Mouse (Mus musculus) adrenal gland, postnatal 4 days (tissue): Measurements from ENCODE around the gene Acsm4. TPM values are rescaled to one million over a fixed set of nuclear protein-coding genes. Genes with fewer than 3 reads are reported as not detected.
"Not testable (repeated sequence)": the region's sequence is repeated elsewhere in the genome, so short reads cannot be mapped to it uniquely, and the experiment has no call there.

ENCODE experiments used
- DNase-seq, 2 experiments: peaks; one replicate each; pipeline ENCODE4 v3.0.0; 2021 to 2022; ENCODE audit warnings: low spot score in 2 of 2, mixed read lengths in 2 of 2
- long read RNA-seq, 2 experiments: library from polyadenylated mRNA; stranded (forward); transcript quantifications; one replicate each; pipeline ENCODE4 v2.0.0; 2021
- total RNA-seq, 2 experiments: library from RNA; stranded (reverse); gene quantifications; 2 replicates each; pipeline ENCODE4 v1.2.3; 2021

Acsm4 gene
- total RNA-seq, result not detected
- long read RNA-seq, experiment 1, result 0 reads
- long read RNA-seq, experiment 2, result 0 reads

DNA sequence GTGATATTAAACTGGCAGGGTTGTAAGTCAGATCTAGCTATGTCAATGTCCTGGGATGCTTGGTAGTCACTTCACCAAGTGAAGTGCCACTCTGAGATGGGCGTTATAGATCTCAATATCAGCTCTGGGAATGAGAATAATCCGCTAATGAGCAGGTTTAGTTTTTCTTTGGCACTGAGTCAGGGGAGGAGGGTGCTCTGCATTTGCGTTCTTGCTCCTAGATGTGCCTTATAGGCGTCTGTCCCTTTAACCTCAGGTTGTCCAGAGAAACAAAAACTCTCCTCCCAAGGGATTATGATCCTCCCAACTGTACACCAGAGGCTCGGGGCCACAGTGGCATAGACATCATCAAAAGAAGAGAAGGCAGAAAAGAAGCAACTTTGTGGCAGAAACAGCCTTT is at the start of gene Acsm4:
Gene Acsm4, plus strand, starts transcription at position 301 of the 400 bp plus-strand sequence.
- no peak for DNase-seq

DNA sequence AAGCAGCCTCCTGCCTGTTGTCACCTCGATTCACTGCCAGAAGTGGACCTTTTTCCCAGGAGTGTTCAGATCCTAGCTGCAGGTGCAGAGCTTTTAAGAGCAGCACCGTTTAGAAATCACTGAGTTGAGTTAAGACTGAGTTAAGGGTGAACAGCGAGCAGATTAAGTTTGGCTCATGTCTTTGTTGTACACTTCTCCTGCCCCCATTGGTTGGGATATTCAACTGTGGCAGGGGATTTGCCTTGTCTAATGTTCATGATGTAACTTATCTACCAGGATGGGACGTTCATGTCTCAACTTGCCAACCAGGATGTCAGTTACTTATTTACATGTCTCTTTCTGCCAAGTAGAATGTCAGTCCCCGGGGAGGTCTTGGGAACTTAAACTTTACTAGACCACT is 47.5 kb upstream of the Acsm4 start:
- DNase-seq, result no peak

DNA sequence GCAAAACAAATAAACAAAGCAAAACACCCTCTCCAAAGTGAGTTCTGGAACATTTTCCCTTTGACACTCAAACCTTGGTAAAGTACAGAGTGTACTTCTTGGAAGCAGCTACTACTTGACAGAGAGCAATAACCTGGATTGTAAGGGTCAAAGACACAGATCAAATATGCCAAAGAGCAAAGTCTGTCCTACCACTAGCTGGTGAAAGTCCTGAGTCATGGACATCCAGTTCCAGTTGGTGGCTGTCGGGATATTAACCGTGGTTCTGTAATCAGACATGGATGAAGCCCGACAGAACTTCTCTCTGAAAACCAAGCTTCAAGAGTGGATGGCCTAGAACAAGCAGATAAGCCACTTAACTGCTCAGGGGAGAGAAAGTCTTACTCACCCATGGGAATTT is 21.9 kb upstream of the Acsm4 start:
- DNase-seq, result no peak

DNA sequence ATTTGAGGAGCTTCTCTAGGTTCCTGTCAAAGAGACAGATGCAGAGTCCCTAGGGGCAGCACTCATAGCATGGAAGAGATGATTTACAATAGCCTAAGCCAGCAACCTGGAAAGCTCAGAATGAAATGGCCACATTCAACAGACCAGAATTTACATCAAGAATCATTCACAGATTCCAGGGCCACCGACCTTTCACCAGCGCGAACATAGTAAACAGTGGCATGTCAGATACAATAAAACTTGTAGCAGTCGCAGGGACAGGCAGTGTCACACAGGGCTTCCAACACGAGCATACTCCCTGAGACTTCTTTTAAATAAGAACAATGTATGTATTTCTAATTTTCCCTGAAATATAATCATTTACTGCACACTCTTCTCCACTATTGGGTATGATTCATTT is 19.4 kb upstream of the Acsm4 start:
- no peak for DNase-seq

DNA sequence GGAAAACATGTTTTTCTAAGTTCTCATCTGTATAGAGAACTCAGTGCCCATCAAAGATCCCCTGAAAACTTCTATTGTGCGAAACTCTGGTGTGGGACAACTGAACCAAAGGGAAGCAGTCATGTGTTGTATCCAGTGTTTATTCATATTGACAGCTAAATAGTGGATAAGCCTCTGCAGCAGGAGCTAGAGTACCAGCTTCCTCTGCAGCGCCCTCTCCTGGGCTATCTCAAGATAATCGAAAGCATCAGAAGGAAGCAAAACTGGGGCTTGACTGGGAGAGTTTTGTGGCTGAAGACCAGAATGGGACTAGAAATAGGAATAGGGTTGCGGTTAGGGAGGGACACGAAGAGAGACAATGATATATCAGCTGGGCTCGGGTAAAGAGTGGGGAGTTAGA is 18.9 kb upstream of the Acsm4 start:
- no peak for DNase-seq

DNA sequence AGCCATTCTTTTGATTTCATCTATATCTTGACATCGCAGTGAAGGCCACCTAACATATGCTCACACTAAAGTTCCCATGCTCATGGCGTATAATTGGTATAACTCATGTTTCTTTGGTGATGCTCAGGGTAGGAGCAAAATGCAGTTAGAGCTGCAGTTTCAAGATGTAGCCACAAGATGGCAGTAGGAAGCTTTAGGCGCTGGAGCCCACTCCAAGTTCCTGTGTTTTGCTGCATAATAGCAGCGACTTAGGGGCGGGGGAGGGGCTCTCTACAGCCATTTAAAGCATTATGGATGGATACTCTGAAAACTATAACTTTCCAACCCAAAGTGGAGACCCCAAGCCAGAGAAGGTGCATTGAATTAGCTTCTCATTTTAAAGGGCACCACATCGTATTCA is 16.4 kb upstream of the Acsm4 start:
- no peak for DNase-seq

DNA sequence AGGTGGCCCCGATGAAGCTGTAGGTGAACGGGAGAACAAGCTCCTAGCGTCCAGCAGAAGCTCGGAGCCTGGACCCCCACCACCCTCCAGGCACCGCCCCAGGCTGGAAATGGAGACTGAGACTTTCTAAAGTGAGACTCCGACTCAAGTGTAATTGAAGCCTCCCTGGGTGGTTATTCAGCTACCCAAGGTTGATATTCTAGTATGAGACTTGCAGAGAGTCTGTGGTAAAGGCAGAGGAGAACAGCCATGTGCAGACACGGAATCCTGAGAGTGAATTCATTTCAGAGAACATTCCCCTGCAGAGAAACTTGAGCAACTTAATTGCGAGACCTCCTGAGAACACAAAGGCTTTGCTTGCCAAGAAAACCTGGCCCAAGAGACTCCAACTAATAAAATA is 9.7 kb upstream of the Acsm4 start:
- no peak for DNase-seq

DNA sequence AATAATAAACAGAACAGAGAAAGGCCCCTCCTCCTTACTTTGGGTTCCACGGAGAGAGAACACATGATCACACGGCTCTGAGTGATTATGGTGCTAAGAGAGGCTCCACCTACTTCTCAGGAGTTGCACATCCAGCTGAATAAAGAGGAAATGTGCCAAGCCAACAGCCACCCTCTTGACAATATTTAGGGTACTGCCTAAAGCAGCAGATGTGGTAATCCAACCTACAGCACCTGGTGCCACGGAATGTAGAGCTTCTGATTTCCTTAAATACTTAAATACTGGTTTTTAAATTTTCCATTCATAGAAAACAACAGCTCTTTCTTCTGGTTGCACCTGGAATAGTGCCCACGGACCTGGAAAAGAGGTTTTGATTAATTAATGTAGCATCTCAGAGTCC is 7.1 kb upstream of the Acsm4 start:
- DNase-seq, result no peak

DNA sequence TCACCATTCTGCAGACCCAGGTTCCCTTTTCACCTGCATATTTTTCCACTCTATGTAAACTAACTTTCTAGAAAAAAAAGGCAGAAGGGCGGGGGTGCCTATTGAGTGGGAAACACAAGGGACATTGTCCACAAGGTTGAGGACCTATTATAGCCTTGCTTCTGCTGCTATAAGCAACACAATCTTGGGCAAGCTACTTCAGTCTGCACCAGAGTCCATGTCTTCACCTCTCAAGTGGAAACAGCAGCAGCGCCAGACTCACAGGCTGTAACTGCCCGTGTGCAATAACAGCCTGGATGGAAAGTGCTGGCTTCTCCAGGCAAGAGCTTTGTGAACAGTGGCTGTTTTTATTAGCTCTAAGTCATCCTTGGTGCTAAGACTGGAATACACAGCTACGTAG is 2.5 kb downstream of the Acsm4 start:
- no peak for DNase-seq

DNA sequence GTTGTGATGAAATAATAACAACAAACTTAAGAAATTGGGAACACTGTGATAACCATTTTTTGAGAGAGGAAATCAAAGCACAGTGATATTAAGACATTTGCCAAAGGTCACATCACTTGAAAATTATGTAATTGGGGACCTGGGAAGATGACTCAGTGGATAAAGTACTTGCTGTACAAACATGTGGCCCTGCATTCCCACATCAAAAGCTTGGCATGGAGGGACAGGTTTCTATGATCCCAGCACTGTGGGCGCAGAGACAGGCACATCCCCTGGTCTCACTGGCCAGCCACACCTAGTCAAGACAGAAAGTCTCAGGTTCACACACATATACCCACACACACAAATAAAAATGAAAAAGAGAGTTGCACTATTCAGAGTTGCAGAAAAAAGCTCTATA is 5.1 kb downstream of the Acsm4 start:
- DNase-seq, result no peak

DNA sequence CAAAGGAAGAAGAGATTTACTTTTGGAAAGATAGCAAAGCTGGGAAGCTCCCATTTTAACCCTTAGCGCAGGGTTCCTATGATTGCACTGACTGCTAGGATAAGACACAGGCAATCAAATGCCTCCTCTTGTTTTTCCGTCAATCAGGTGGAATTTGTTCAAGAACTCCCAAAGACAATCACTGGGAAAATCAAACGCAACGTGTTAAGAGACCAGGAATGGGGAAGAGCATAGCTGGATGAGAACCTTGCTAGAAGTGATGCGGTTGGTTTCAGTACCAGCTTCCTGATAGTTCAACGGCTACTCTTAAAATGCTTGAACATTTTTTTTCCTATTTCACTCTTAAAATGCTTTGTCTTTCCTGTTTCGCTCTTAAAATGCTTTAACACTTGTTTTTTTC is 24.3 kb downstream of the Acsm4 start:
- no peak for DNase-seq

DNA sequence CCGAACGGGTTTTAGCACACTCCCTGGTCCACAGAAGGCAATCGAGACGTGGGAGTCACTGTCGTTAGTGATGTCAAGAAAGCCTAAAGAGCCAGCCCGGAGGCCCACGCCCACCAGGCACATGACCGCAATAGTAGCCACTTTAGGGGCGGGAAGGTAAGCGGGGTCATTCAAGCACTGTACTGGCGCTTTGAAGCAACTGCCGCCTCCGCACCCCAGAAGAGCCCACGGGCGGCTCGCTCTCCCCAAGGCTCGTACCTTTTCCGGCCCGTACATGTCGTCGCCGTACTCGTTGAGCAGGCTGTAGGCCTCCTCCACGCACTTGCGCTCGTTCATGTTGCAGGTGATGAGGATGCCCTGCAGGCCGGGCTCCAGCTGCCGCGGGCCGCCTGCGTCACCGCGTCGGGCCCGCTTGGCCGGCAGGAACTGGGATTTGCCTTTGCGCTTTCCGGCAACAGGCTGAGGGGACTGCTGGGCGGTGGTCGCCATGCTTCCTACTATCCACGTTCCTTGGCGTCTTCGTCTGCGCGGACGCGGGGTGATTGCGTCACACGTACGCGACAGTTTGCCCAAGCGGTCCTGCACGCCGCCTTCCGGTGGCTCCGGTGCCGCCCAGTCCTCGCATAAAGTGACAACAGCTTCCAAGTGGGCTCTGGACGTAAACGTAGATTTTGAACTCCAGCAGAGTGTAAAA is 30.6 kb downstream of the Acsm4 start, which contains the start of gene Thumpd1:
Gene Thumpd1, minus strand, starts transcription at position 546 of the 694 bp plus-strand sequence.
- peak; percentile 76 to 89 for DNase-seq

DNA sequence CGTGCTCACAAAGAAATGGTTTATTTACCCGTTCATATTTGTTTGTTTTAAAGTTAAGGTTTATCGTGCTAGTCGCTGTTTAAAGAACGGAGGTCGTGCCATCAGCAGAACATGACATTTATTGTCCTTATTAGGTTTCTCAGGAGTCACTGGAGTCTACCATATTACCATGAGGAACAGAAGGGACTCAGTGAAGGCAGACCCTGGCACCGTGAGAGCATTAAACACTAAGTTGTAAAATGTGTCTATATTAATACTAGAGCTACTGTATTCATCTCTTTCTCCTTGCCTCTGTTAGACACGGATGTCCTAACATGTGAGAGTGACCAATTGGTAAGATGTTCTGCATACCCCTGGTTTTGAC is 31.1 kb downstream of the Acsm4 start:
- DNase-seq, result no peak

DNA sequence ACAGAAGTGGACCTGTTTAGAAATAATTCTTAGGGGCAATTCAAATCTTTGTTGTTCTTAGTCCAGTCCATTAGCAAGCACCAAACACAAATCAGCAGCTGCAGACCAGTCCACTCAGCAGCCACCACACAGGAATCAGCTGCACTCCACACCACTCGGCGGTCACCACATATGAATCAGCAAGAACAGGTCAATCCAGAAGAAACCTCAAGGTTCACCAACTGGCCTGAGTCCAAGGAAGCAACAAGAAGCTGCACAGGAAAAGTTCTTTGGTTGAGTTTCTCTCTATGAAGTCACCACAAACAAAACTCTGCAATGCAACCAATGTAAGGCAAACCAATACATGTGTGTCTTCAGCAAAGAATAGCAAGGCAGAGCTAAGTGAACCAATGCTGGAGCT is 37.8 kb downstream of the Acsm4 start:
- no peak for DNase-seq

DNA sequence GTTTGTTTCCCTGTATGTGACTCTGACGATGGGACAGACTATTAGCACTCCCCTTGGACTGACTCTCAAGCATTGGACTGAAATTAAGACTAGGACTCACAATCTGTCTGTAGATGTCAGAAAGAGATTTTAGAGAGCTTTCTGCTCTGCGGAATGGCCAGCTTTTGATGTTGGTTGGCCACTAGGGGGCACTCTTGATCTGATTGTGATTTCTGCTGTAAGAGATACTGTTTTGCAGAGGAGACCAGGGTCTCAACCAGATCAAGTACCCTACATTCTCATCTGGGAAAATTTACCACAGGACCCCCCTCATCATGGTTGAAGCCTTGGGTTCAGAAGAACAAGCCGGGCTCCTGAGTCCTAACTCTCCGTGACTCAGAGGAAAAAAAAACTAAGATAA is 41.4 kb downstream of the Acsm4 start:
- DNase-seq, result not testable (repeated sequence)

DNA sequence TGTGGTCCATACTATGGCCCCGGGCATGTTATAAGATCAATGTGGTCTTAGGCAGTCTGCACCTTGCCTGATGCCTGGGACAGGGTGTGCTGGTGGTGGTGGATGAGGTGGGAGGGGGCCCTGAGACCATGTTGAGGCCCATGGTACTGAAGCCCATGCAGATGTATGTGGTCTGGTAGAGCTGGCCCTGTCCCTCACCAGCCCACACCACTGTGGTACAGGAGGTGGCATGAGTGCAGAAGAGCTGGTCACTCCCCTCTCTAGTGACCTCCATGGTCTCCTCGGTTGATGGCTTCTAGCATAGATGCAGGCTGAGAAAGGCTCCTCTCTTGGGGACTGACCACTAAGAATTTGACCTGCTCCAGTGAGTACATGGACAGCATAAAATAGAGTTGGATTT is 49.1 kb downstream of the Acsm4 start:
- no peak for DNase-seq

DNA sequence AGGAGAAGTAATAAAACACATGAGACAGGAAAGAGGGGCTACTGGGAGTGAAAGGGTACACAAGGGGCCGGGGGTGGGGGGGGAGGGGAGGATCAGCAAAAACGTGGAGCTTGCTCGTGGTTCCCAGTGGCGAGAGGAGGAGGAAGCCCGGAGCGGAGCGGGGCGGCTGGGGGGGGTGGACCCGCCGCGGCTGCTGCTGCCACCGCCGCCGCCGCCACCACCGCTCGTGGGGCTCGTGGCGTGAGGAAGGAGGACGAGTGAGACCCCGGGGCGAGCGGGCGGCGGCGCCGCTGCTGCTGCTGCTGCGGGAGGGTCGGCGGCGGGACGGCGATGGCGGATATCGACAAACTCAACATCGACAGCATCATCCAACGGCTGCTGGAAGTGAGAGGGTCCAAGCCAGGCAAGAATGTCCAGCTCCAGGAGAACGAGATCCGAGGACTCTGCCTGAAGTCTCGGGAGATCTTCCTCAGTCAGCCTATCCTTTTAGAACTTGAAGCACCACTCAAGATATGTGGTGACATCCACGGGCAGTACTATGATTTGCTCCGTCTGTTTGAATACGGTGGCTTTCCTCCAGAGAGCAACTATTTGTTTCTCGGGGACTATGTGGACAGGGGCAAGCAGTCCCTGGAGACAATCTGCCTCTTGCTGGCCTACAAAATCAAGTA is 50.1 kb downstream of the Acsm4 start:
- DNase-seq, result not testable (repeated sequence)

DNA sequence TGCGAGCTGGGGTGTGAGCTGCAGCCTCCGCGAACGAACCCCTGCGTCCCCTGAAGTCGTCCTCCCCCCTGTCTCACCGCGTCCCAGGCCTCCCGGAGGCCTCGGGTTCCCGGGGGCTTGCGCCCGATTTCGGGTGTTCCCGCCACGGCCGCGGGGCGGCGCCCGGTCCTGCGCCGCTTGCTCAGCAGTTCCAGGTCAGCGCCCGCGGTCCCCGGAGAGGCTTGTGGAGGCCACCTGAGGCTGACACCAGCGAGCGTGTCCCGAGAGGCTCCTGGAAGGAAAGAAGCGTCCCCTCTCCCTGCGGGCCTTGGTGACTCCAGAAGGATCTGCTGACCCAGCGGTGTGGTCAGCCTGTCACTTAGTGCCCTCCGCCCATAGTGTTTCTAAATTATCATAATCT is 54.5 kb downstream of the Acsm4 start:
- no peak for DNase-seq

DNA sequence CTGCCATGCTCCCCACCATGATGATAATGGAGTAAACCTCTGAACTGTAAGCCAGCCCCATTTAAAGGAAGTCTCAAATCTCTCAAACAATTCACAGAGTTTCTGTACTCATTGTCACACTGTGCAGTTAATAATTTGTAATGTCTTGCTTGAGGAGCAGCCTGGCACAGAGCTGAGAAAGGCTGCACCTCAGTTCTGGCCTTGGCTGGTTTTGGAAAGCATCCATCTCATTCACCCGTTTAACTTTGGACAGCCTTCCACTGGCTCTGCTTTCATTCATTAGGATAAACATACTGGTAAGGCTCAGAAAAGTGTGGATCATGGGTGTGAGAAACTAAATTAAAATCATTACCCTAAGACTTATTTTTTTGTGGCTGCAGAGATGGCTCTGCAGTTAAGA is 56.0 kb downstream of the Acsm4 start:
- no peak for DNase-seq

DNA sequence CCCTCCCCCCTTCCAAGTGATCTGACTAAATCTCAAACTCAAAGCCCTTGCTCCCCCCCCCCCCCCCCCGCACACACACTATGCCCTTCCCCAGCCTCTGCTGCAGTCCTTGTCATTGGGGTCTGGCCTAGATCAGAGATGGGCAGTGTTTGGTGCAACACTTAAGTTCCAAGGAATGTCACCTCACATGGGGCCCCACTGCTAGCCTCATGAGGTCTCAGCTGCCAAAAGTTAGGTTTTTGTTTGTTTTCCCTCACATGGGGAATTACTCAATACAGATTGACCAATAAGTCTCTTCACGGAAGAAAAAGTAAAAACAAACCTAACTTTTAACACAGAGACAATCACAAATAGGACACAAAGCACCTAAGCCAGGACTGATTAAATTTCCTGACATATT is 58.9 kb downstream of the Acsm4 start:
- no peak for DNase-seq

DNA sequence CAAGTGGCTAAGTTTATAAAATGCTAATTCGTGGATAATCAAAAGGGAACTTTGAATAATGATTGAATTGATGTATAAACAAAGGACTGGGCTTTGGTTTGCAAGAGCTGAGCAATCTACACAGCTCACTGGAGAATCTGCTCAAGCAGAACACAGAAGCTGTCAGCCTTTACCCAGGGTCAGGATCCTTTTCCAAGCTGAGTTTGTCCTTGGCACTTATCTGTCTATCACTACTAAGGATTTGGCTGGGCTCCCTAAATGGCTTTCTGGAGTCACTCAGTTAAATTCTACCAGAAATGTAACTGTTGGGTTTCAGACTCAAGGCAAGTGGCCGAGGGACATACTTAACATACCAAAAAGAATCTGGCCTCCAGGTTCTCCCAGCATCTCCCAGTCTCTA is 60.1 kb downstream of the Acsm4 start:
- DNase-seq, result no peak

DNA sequence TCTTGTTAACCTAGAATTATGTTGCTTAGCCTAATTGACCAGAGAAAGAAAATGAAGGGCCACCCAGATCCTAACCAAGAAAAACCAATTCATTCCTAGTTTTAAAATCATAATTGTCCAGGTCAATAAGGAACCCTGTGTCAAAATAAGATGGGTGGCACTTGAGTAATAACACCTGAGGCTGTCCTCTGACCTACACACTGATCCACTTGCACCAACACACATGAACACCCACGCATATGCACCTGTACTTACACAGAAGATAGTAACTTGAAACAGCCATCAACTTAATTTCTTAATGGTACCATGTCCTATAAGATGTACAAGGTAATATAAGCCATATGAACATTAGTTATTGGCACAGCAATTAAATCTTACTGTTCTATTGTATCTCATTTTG is 63.9 kb downstream of the Acsm4 start:
- DNase-seq, result no peak

DNA sequence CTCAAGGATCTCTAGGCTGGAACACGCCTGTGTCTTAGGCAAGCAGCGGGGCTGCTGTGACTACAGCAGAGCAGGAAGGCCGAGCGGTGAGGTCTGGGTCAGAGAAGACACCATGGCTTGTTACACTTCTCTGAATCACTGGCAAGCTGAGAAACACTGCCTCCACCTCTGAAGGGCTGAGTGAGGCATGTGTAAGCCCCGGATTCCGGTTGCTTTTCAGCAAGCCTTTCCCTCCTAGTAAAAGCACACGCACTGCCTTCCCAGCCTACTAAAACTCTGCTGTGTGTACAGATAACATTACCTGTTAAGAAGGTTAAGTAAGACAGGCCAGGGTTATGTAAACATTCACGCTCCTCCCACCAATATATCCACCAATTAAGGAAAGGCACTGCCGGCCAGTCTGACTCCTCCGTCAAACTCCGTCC is 70.7 kb downstream of the Acsm4 start, which contains the start of gene Acsm3:
Gene Acsm3, plus strand, starts transcription at position 397 of the 425 bp plus-strand sequence.
- DNase-seq, result peak in 1 of 2 experiments; percentile 16
